Mouse (Mus musculus): ENCODE results near the gene Ppp1r12b.

DNA sequence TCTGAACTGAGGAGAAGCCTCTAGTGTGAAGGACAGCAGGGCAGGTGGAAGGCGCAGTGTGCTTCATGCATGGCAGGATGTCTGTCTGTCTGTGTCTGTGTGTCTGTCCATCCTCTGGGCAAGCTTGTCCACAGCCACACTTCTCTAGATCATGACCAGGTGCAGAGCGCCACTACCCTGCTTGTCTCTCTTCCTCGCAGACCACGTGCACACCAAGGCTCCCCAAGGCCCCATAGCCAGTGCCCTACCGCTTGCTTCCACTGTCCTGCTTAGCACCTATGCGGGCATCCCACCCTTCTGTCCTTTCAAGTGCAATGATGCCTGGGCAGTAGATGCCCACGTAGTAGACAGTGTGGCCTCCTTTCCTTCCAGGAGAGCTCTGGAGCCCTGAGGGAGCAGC, 229.3 kb downstream of the Ppp1r12b start:
- TF ChIP-seq CTCF (IDR thresholded peaks at IDR 0.05; ENCODE audit: low read depth, low read length) (no peak), POLR2A (IDR thresholded peaks at IDR 0.05; ENCODE audit: extremely low read depth, insufficient read depth, low read length) (no peak)

All from liver, adult 2 months (tissue).